Mouse (Mus musculus): ENCODE measurements around the gene Limch1.

DNA sequence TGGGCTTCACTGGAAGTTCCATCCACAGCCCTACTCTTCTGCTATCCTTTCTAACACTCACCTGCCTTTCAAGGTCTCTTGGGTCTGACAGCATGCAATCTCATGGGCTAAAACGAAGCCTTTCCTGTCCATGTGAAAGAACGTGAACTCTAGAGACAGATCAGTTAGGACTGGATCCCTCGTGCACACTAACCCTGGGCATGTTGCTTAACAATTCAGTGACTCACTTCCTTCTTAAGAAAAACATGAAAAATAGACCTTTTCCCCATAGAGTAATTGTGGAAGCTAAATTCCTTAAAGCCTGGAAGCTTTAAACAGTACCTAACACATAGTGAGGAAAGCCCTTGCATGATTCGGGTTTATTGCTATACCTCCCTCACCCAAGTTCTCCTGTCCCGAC lies 345.2 kb downstream of the Limch1 start:
- no peak for TF ChIP-seq GATA1 (IDR thresholded peaks at IDR 0.05; ENCODE audit: borderline replicate concordance, low read length)
- TF ChIP-seq FLI1 (IDR thresholded peaks at IDR 0.05; ENCODE audit: low read length): no peak
